Mouse (Mus musculus) neural tube, embryonic 12.5 days (tissue): Measurements from ENCODE around the gene Nrxn2. TPM values are rescaled to one million over a fixed set of nuclear protein-coding genes. Genes with fewer than 3 reads are reported as not detected.

Experiments used
- ATAC-seq: fragments of 200-750 bp; cut with Nextera tagmentation; 2 replicates; pipeline ENCODE4 v1.8.0; 2017; ENCODE audit warnings: low read depth, mild to moderate bottlenecking, moderate TSS enrichment, moderate library complexity; ENCODE audit not compliant: low FRiP score
- H3K27ac ChIP-seq: fragments of 300-500 bp; sonication (generic); 2 replicates; pipeline ENCODE4 v1.5.1; 2016
- H3K27me3 ChIP-seq: fragments of 300-500 bp; sonication (generic); replicated peaks from 2 replicates; pipeline ENCODE4 v1.6.1; 2016; ENCODE audit warnings: mild to moderate bottlenecking
- H3K36me3 ChIP-seq: fragments of 300-500 bp; sonication (generic); 2 replicates; pipeline ENCODE4 v1.6.1; 2016; ENCODE audit warnings: mild to moderate bottlenecking
- H3K4me1 ChIP-seq: fragments of 300-500 bp; sonication (generic); 2 replicates; pipeline ENCODE4 v1.6.1; 2016
- H3K4me2 ChIP-seq: fragments of 300-500 bp; sonication (generic); replicated peaks from 2 replicates; pipeline ENCODE4 v1.6.1; 2016; ENCODE audit warnings: mild to moderate bottlenecking
- H3K4me3 ChIP-seq: fragments of 300-500 bp; sonication (generic); 2 replicates; pipeline ENCODE4 v1.5.1; 2016
- H3K9ac ChIP-seq: fragments of 300-500 bp; sonication (generic); 2 replicates; pipeline ENCODE4 v1.6.1; 2016; ENCODE audit warnings: mild to moderate bottlenecking
- H3K9me3 ChIP-seq: fragments of 300-500 bp; sonication (generic); 2 replicates; pipeline ENCODE4 v1.6.1; 2016; ENCODE audit warnings: mild to moderate bottlenecking
- WGBS: fragments of 180-500 bp; shearing (Covaris S2); methylation state at CpG from one replicate; pipeline ENCODE4 v1.1.7; 2016; 5-methylcytosine and 5-hydroxymethylcytosine counted together
- polyA plus RNA-seq: library from polyadenylated mRNA; unstranded; fragments of >200 nt; fragmentation: Nextera tagmentation; extraction: Ambion mirVana; gene quantifications from 2 replicates; pipeline ENCODE4 v1.2.1, GENCODE M21; 2016

Gene Nrxn2
- polyA plus RNA-seq, 1 experiment from 2014 or later: 31.2 TPM

- H3K4me2 ChIP-seq: no peak overlapping the region
- WGBS: 86% methylated on average over 3 of the region's 3 CpGs
- H3K36me3 ChIP-seq: no peaks in the 10 kb centered on the region
- H3K9me3 ChIP-seq: no peaks in the 10 kb centered on the region
- no peak overlapping the region for H3K4me3 ChIP-seq
- no peaks in the 10 kb centered on the region; the same call in 1 of the 2 replicates for H3K27me3 ChIP-seq
- peaks cover 18% of the 10 kb centered on the region for H3K4me1 ChIP-seq
- no peak overlapping the region for H3K27ac ChIP-seq
- H3K9ac ChIP-seq: no peak overlapping the region
- no peak for ATAC-seq
These were observed 48.4 kb downstream of the Nrxn2 start for GRCm38 (mm10) chr19:6466945-6467344.

GRCm38 (mm10) chr19:6467374-6467979, 48.9 kb downstream of the Nrxn2 start:
- peaks cover 18% of the 10 kb centered on the region for H3K4me1 ChIP-seq
- H3K27me3 ChIP-seq: no peaks in the 10 kb centered on the region; the same call in 1 of the 2 replicates
- WGBS: 91% methylated on average over 15 of the region's 15 CpGs
- H3K27ac ChIP-seq: no peak overlapping the region
- no peak overlapping the region for H3K4me3 ChIP-seq
- H3K36me3 ChIP-seq: no peaks in the 10 kb centered on the region
- no peak overlapping the region for H3K9ac ChIP-seq
- ATAC-seq: no peak
- H3K9me3 ChIP-seq: no peaks in the 10 kb centered on the region
- no peak overlapping the region for H3K4me2 ChIP-seq

- no peak for ATAC-seq
These were observed 53.1 kb downstream of the Nrxn2 start for GRCm38 (mm10) chr19:6471630-6472029.

GRCm38 (mm10) chr19:6472821-6473220, 54.3 kb downstream of the Nrxn2 start:
- H3K9ac ChIP-seq: no peak overlapping the region
- H3K27me3 ChIP-seq: no peaks in the 10 kb centered on the region; the same call in 1 of the 2 replicates
- peaks cover 11% of the 10 kb centered on the region; the same call in 1 of the 2 replicates for H3K36me3 ChIP-seq
- 88% methylated on average over 9 of the region's 9 CpGs for WGBS
- H3K27ac ChIP-seq: no peak overlapping the region
- no peaks in the 10 kb centered on the region for H3K9me3 ChIP-seq
- H3K4me2 ChIP-seq: no peak overlapping the region
- no peak for ATAC-seq
- H3K4me3 ChIP-seq: no peak overlapping the region
- 0 out of 2 replicates have a peak, but pooled peaks cover 12% of the 10 kb centered on the region for H3K4me1 ChIP-seq

More at GRCm38 (mm10) chr19:6471630-6472029, 53.1 kb downstream of the Nrxn2 start:
- 82% methylated on average over 5 of the region's 5 CpGs for WGBS
- Histone ChIP-seq H3K36me3 (peaks cover 11% of the 10 kb centered on the region; the same call in 1 of the 2 replicates), H3K4me3 (no peak overlapping the region), H3K9me3 (no peaks in the 10 kb centered on the region), H3K27me3 (no peaks in the 10 kb centered on the region; the same call in 1 of the 2 replicates), H3K9ac (no peak overlapping the region), H3K27ac (no peak overlapping the region), H3K4me1 (0 out of 2 replicates have a peak, but pooled peaks cover 12% of the 10 kb centered on the region), H3K4me2 (no peak overlapping the region)

- Histone ChIP-seq H3K27me3 (no peaks in the 10 kb centered on the region; the same call in 1 of the 2 replicates), H3K27ac (no peak overlapping the region), H3K9me3 (no peaks in the 10 kb centered on the region), H3K4me3 (no peak overlapping the region), H3K36me3 (peaks cover 11% of the 10 kb centered on the region; the same call in 1 of the 2 replicates), H3K4me1 (0 out of 2 replicates have a peak, but pooled peaks cover 12% of the 10 kb centered on the region), H3K4me2 (no peak overlapping the region), H3K9ac (no peak overlapping the region)
- WGBS: 39% methylated on average over 15 of the region's 15 CpGs
- ATAC-seq: no peak
These were observed 56.2 kb downstream of the Nrxn2 start for GRCm38 (mm10) chr19:6474706-6475105.

- ATAC-seq: no peak
- Histone ChIP-seq H3K9me3 (no peaks in the 10 kb centered on the region), H3K4me2 (no peak overlapping the region), H3K4me1 (0 out of 2 replicates have a peak, but pooled peaks cover 12% of the 10 kb centered on the region), H3K4me3 (no peak overlapping the region), H3K9ac (no peak overlapping the region), H3K36me3 (peaks cover 11% of the 10 kb centered on the region; the same call in 1 of the 2 replicates), H3K27ac (no peak overlapping the region), H3K27me3 (no peaks in the 10 kb centered on the region; the same call in 1 of the 2 replicates)
- 47% methylated on average over 5 of the region's 5 CpGs for WGBS
These were observed 56.6 kb downstream of the Nrxn2 start for GRCm38 (mm10) chr19:6475129-6475528.

- no peak overlapping the region for H3K27ac ChIP-seq
- no peaks in the 10 kb centered on the region for H3K9me3 ChIP-seq
- no peak overlapping the region for H3K4me3 ChIP-seq
- H3K27me3 ChIP-seq: no peaks in the 10 kb centered on the region
- H3K4me1 ChIP-seq: 0 out of 2 replicates have a peak, but pooled peaks cover 12% of the 10 kb centered on the region
- H3K9ac ChIP-seq: no peak overlapping the region
- no peak for ATAC-seq
- peaks cover 15% of the 10 kb centered on the region; the same call in 1 of the 2 replicates for H3K36me3 ChIP-seq
- WGBS: 68% methylated on average over 4 of the region's 4 CpGs
- no peak overlapping the region for H3K4me2 ChIP-seq
These were observed 58.5 kb downstream of the Nrxn2 start for GRCm38 (mm10) chr19:6477007-6477406.

GRCm38 (mm10) chr19:6478566-6478965, 60.0 kb downstream of the Nrxn2 start:
- Histone ChIP-seq H3K9me3 (no peaks in the 10 kb centered on the region), H3K4me2 (no peak overlapping the region), H3K27ac (no peak overlapping the region), H3K4me1 (0 out of 2 replicates have a peak, but pooled peaks cover 12% of the 10 kb centered on the region), H3K27me3 (no peaks in the 10 kb centered on the region), H3K36me3 (peaks cover 7% of the 10 kb centered on the region; the same call in 1 of the 2 replicates), H3K4me3 (no peak overlapping the region), H3K9ac (no peak overlapping the region)
- no peak for ATAC-seq
- 100% methylated on average over 2 of the region's 2 CpGs for WGBS

- 79% methylated on average over 6 of the region's 6 CpGs for WGBS
- Histone ChIP-seq H3K27ac (no peak overlapping the region), H3K9me3 (no peaks in the 10 kb centered on the region), H3K4me3 (no peak overlapping the region), H3K4me1 (no peaks in the 10 kb centered on the region), H3K9ac (no peak overlapping the region), H3K4me2 (no peak overlapping the region), H3K27me3 (no peaks in the 10 kb centered on the region), H3K36me3 (peaks cover 6% of the 10 kb centered on the region)
- no peak for ATAC-seq
These were observed 64.4 kb downstream of the Nrxn2 start for GRCm38 (mm10) chr19:6482886-6483285.

GRCm38 (mm10) chr19:6485059-6485630, 66.6 kb downstream of the Nrxn2 start:
- H3K27ac ChIP-seq: no peak overlapping the region
- WGBS: 86% methylated on average over 13 of the region's 13 CpGs
- H3K9me3 ChIP-seq: no peaks in the 10 kb centered on the region
- H3K36me3 ChIP-seq: peaks cover 6% of the 10 kb centered on the region
- H3K4me2 ChIP-seq: no peak overlapping the region
- no peak for ATAC-seq
- no peak overlapping the region for H3K9ac ChIP-seq
- no peaks in the 10 kb centered on the region for H3K27me3 ChIP-seq
- peaks cover 3% of the 10 kb centered on the region; the same call in 1 of the 2 replicates for H3K4me1 ChIP-seq
- no peak overlapping the region for H3K4me3 ChIP-seq

GRCm38 (mm10) chr19:6489030-6489429, 70.5 kb downstream of the Nrxn2 start:
- Histone ChIP-seq H3K27ac (no peak overlapping the region), H3K36me3 (no peaks in the 10 kb centered on the region; the same call in 1 of the 2 replicates), H3K4me3 (no peak overlapping the region), H3K9me3 (no peaks in the 10 kb centered on the region), H3K9ac (no peak overlapping the region), H3K4me1 (peaks cover 8% of the 10 kb centered on the region; the same call in 1 of the 2 replicates), H3K4me2 (no peak overlapping the region), H3K27me3 (peaks cover 9% of the 10 kb centered on the region)
- 0 out of 2 replicates have a peak, but pooled peaks have one; percentile 46 for ATAC-seq
- WGBS: 0% methylated on average over 4 of the region's 4 CpGs

GRCm38 (mm10) chr19:6491538-6491937, 73.0 kb downstream of the Nrxn2 start:
- H3K27me3 ChIP-seq: peaks cover 13% of the 10 kb centered on the region
- WGBS: 86% methylated on average over 8 of the region's 8 CpGs
- no peak overlapping the region for H3K9ac ChIP-seq
- no peak overlapping the region for H3K27ac ChIP-seq
- ATAC-seq: no peak
- no peaks in the 10 kb centered on the region for H3K36me3 ChIP-seq
- no peaks in the 10 kb centered on the region for H3K9me3 ChIP-seq
- no peak overlapping the region for H3K4me2 ChIP-seq
- peaks cover 29% of the 10 kb centered on the region for H3K4me1 ChIP-seq
- no peak overlapping the region for H3K4me3 ChIP-seq
